Mouse (Mus musculus) liver, adult 2 months (tissue): Measurements from ENCODE around the gene Gpatch8. TPM values are rescaled to one million over a fixed set of nuclear protein-coding genes. Genes with fewer than 3 reads are reported as not detected.
A peak's percentile ranks its signal among the peaks of the same experiment; 100 is the strongest.

ENCODE experiments used
- DNase-seq: peaks from one replicate; pipeline ENCODE4 v3.0.0-alpha.2; 2011; ENCODE audit warnings: low read depth, low spot score; ENCODE audit errors: extremely low read depth
- H3K27ac ChIP-seq: fragments of 200-500 bp; replicated peaks from 2 replicates; pipeline ENCODE4 v1.5.1; 2012; ENCODE audit warnings: low read depth, mild to moderate bottlenecking, control low read depth, inconsistent platforms, low read length; ENCODE audit not compliant: insufficient read depth
- H3K27me3 ChIP-seq: fragments of 200-500 bp; 2 replicates; pipeline ENCODE4 v1.6.1; 2012; ENCODE audit warnings: mild to moderate bottlenecking, moderate library complexity, low read length, inconsistent platforms; ENCODE audit not compliant: control insufficient read depth, insufficient read depth
- H3K36me3 ChIP-seq: fragments of 200-500 bp; 2 replicates; pipeline ENCODE4 v1.6.1; 2012; ENCODE audit warnings: low read length, inconsistent platforms; ENCODE audit not compliant: control insufficient read depth, insufficient read depth
- H3K4me1 ChIP-seq: fragments of 200-500 bp; 2 replicates; pipeline ENCODE4 v1.6.1; 2011; ENCODE audit warnings: low read length; ENCODE audit not compliant: control insufficient read depth, insufficient read depth
- H3K4me3 ChIP-seq: fragments of 200-500 bp; 2 replicates; pipeline ENCODE4 v1.5.1; 2011; ENCODE audit warnings: low read depth, mild to moderate bottlenecking, control low read depth, low read length, moderate library complexity; ENCODE audit not compliant: insufficient read depth
- H3K79me2 ChIP-seq: fragments of 200-500 bp; 2 replicates; pipeline ENCODE4 v1.6.1; 2012; ENCODE audit warnings: inconsistent platforms, mild to moderate bottlenecking, low read length, moderate library complexity; ENCODE audit not compliant: control insufficient read depth, insufficient read depth
- H3K9ac ChIP-seq: fragments of 200-500 bp; 2 replicates; pipeline ENCODE4 v1.6.1; 2012; ENCODE audit warnings: low read depth, mild to moderate bottlenecking, control low read depth, inconsistent platforms, low read length
- CTCF ChIP-seq: fragments of 200-500 bp; IDR thresholded peaks from 2 replicates; pipeline ENCODE4 v1.5.1; 2011; ENCODE audit warnings: low read depth, low read length, control low read depth
- POLR2A ChIP-seq: fragments of 200-500 bp; IDR thresholded peaks from 2 replicates; pipeline ENCODE4 v1.6.1; 2011; ENCODE audit warnings: low read length, control low read depth; ENCODE audit not compliant: insufficient read depth; ENCODE audit errors: extremely low read depth
- WGBS: fragments of 180-500 bp; shearing (Covaris S2); methylation state at CpG from one replicate; pipeline ENCODE4 v1.1.7; 2018; 5-methylcytosine and 5-hydroxymethylcytosine counted together
- polyA plus RNA-seq: library from polyadenylated mRNA; depleted of rRNA; stranded (reverse); fragments of >200 nt; gene quantifications from 2 replicates; pipeline ENCODE4 v1.2.3, GENCODE M21; 2012
- total RNA-seq: library from RNA; depleted of rRNA; stranded (reverse); fragments of >200 nt; gene quantifications from 2 replicates; pipeline ENCODE4 v1.2.3, GENCODE M21; 2014

Gene Gpatch8
- total and polyA plus RNA-seq, 2 experiments = 6.0 to 9.2 TPM

DNA sequence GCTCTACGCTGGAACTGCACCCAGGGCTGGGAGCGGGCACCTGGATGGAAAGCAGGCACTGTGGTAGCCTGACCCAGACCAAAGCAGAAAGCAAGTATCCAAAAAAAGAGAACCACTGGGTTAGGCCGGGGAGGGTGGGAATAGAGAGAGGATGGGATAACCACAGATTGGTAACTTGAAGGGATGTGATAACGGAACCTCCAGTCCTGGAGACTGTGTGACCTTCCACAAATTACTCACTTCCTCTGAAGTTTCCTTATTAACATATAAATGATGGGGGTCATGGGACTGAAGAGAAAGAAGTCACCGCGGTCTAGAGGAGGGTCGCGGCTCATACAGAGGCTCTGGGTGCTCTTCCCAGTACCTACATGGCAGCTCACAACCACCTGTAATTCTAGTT is 115.9 kb downstream of the Gpatch8 start:
- no peak for TF ChIP-seq CTCF
- TF ChIP-seq POLR2A = no peak
- Histone ChIP-seq H3K36me3 (peaks cover 5% of the 10 kb centered on the region; the same call in 1 of the 2 replicates), H3K9ac (no peak overlapping the region), H3K4me1 (no peaks in the 10 kb centered on the region), H3K27ac (no peak overlapping the region), H3K27me3 (no peaks in the 10 kb centered on the region), H3K4me3 (no peak overlapping the region), H3K79me2 (no peaks in the 10 kb centered on the region)
- 87% methylated on average over 8 of the region's 8 CpGs for WGBS
- DNase-seq = no peak

DNA sequence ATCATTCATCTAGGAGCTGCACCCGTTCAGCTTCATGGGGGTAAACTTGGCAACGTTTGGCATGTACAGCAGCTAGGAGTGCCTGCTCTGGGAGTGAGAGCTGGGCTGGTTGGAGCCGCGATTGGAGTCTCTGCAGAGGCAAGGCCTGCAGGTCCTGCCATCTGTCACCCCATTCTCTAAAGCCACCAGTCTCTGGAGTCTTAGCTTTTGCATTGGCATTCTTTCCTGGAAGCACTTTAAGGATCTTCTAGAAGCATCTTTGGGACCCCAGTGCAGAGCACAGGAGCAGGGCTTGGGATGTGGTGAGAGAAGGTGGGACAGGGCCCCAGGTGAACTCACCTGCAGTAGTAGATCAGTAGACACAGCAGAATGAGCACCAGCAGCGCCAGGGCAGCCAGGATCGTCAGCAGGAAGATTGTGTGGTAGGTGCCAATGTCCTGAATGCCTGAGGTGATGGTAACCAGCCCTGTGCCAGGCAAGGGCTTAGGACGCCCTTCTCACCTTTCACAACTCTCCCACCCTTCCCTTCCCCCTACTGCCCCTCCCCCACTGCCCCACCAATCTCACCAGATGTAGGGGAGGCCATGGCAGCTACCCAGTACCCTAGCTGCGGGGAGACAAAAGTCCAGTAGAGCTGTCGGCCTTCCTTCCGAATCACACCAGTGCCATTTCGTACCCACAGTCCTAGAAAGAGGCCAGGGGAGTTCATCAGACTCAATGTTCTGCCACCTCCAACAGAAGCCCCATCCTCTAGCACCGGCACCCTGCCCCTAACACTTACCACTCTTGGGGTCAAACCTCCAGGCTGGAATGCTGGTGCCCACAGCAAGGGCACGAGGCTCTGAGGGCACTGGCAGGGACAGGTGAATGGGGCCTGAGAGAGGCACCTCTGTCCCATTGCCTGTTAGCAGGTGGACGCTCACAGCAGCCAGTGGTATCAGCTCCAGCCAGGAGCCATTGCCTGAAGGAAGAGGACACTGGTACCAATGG is 116.8 kb downstream of the Gpatch8 start:
- no peak overlapping the region for H3K27ac ChIP-seq
- H3K9ac ChIP-seq = no peak overlapping the region
- H3K27me3 ChIP-seq = no peaks in the 10 kb centered on the region
- no peak for DNase-seq
- TF ChIP-seq POLR2A = no peak
- TF ChIP-seq CTCF = no peak
- no peak overlapping the region for H3K4me3 ChIP-seq
- peaks cover 9% of the 10 kb centered on the region; the same call in 1 of the 2 replicates for H3K36me3 ChIP-seq
- no peaks in the 10 kb centered on the region for H3K79me2 ChIP-seq
- H3K4me1 ChIP-seq = no peaks in the 10 kb centered on the region
- WGBS = 95% methylated on average over 14 of the region's 14 CpGs

DNA sequence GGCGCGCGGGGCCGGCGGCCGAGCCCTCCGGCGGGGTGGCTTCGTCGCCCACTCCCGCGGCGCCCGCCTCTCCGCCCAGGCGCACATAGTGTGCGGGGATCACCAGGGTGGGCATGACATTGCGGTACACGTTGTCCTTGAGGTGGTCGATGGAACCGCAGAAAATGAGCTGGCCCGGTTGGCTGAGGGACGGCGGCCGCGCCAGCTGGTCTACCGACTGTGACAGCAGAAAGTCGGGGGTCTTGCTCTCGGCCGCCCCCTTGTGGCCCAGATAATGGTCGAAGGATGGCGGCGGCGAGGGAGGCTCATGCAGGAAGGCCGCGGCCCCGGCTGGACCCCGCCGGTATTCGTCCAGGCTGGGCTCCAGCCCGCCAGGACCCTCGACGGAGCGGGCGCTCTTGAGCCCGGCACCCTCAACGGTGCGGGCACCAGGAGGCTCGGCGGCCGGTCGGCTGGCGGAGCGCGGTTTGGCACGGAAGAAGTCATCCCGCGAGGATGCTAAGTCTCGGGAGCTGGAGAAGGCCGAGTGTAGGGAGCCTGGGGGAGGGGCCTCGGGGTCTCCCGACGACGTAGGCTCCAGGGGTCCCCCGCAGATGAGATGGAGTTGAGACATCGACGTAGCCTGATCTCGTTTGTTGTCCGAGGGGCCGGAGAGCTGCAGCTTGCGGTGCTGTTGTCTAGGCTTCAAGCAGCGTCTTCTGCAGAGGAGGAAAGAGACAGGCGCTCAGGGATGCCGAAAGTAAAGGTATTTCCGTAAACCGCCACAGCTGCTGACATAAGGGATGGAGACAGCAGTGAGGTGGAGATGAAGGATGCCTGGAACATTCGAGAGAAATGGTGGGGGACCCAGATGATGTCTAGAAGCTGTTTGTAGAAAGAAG is 117.7 kb downstream of the Gpatch8 start:
- H3K36me3 ChIP-seq = peaks cover 11% of the 10 kb centered on the region; the same call in 1 of the 2 replicates
- peak overlapping the region; percentile 77 for H3K9ac ChIP-seq
- peak overlapping the region; percentile 51 for H3K4me3 ChIP-seq
- no peaks in the 10 kb centered on the region; the same call in 1 of the 2 replicates for H3K79me2 ChIP-seq
- TF ChIP-seq POLR2A = no peak
- TF ChIP-seq CTCF = peak; percentile 78
- DNase-seq = no peak
- WGBS = 18% methylated on average over 77 of the region's 77 CpGs
- H3K4me1 ChIP-seq = peaks cover 6% of the 10 kb centered on the region
- no peak overlapping the region for H3K27ac ChIP-seq
- H3K27me3 ChIP-seq = no peaks in the 10 kb centered on the region

DNA sequence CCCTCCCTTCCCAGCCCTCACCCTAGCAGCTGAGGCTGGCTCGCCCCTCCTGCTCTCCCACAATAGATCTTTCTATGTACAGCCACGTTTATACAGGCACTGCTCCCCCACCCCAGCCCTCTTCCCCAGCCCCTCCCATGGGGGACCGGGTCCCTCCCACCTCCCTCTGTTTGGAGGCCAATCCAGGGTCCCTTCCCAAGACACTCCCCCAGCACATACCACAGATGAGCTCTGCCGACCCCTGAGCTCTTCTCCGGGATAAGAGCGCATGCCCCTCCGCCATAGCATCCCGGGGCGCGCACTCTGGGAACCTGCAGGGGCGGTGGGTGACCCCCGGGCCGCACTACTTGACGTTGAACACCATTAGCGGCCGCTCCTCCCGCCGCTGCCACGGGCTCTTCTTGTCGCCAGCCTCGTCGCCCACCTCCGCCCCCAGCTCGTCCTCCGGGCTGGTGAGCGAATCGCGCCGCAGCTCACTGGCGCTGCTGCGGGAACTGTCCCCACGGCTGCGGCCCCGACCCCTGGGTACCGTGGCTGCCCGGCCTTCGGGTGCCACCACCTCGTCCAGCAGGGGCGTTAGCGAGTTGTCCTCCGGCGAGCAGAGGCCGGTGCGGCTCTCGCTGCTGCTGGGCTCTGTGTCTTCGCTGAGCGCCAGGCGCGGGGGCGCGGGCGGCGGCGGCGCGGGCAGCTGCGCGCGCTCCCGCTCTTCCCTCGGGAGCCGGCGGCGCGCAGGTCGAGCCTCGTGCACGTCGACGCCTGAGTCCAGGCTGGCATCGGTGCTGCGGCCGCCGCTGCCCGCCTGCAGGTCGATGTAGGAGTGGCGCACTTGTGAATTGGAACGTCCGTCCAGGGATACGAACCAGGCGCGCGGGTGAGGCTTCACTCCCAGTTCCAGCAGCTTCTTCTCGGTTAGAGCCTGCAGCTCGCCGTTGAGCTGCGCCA is 118.8 kb downstream of the Gpatch8 start:
- peak; percentile 59 for TF ChIP-seq CTCF
- TF ChIP-seq POLR2A = no peak
- H3K4me3 ChIP-seq = peak overlapping the region; percentile 51; the same call in 1 of the 2 replicates
- peak overlapping the region; percentile 77 for H3K9ac ChIP-seq
- DNase-seq = peak; percentile 45
- peaks cover 11% of the 10 kb centered on the region for H3K4me1 ChIP-seq
- no peak overlapping the region for H3K27ac ChIP-seq
- H3K36me3 ChIP-seq = peaks cover 11% of the 10 kb centered on the region; the same call in 1 of the 2 replicates
- H3K27me3 ChIP-seq = no peaks in the 10 kb centered on the region
- WGBS = 38% methylated on average over 87 of the region's 87 CpGs
- no peaks in the 10 kb centered on the region; the same call in 1 of the 2 replicates for H3K79me2 ChIP-seq

DNA sequence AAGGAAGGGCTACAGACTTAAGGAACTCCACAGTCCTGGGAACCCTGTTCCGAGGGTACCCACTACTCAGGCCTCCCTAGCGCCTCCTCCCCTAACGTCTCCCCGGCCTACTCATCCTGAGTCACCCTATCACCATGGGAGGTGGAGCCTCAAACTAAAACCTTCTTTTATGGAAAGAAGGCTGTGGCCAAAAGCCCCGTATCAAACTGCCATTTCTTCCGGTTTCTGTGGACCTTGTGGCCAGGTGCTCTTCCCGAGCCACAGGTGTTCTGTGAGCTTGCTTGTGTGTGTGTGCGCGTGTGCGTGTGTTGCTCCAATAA is 119.8 kb downstream of the Gpatch8 start:
- Histone ChIP-seq H3K4me1 (peaks cover 13% of the 10 kb centered on the region), H3K79me2 (no peaks in the 10 kb centered on the region; the same call in 1 of the 2 replicates), H3K9ac (no peak overlapping the region), H3K4me3 (no peak overlapping the region), H3K27ac (no peak overlapping the region), H3K36me3 (peaks cover 11% of the 10 kb centered on the region; the same call in 1 of the 2 replicates), H3K27me3 (no peaks in the 10 kb centered on the region)
- no peak for DNase-seq
- no peak for TF ChIP-seq POLR2A
- TF ChIP-seq CTCF = no peak
- 85% methylated on average over 10 of the region's 10 CpGs for WGBS
